Mouse (Mus musculus): ENCODE measurements around the gene Scin. TPM values are rescaled to one million over a fixed set of nuclear protein-coding genes. Genes with fewer than 3 reads are reported as not detected.

Gene Scin
- polyA plus RNA-seq, 1 experiment from 2014 or later = not detected

DNA sequence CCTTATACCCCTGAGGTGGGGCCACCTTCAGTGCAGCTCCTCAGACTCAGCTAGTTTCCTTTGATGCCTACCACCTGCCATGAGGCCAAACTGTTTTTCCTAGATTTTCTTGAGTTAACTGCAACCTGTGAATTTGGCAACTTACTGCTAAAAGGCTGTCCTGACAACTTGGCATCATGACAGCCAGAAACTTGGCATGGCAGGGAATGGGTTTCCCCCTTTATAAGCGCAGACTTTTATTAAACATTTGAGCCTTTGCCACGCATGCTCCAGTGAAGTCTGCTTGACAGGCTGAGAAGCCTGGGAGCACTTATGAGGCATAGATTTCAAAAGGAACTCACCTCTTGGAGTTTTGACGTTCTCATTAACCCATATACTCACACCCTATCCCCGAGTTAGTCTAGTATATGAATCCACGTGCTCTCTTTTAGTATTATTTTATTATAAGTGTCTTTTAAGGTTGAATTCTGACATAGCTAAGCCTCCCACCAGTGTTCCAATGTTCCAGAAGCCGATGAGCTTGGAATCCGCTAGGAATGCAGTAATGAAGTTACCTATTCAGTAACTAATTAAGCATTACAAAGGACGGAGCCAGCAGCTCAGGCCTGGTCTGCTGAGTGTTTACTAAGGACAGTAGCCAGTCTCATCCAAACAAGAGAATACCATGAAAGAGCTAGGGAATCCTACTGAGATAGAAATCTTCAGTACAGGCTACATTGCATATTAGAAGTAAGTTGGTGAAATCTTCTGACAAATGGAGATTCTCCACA lies 90.0 kb downstream of the Scin start:
- Histone ChIP-seq H3K4me1 (replicated peaks; ENCODE audit: control insufficient read depth, insufficient read depth, low read length) (no peaks in the 10 kb centered on the region), H3K36me3 (replicated peaks; ENCODE audit: control insufficient read depth, insufficient read depth) (no peaks in the 10 kb centered on the region), H3K4me2 (replicated peaks) (no peak overlapping the region), H3K4me3 (replicated peaks; ENCODE audit: low read length) (no peak overlapping the region), H3K9ac (no peak overlapping the region), H3K27ac (no peak overlapping the region), H3K27me3 (ENCODE audit: control insufficient read depth, insufficient read depth, low read length) (no peaks in the 10 kb centered on the region), H3K9me3 (ENCODE audit: control insufficient read depth, low read length) (no peaks in the 10 kb centered on the region)
- DNase-seq (ENCODE audit: low spot score) = peak; percentile 15
- ATAC-seq (ENCODE audit: low FRiP score) = no peak
- 79% methylated on average over 8 of the region's 8 CpGs for WGBS

DNA sequence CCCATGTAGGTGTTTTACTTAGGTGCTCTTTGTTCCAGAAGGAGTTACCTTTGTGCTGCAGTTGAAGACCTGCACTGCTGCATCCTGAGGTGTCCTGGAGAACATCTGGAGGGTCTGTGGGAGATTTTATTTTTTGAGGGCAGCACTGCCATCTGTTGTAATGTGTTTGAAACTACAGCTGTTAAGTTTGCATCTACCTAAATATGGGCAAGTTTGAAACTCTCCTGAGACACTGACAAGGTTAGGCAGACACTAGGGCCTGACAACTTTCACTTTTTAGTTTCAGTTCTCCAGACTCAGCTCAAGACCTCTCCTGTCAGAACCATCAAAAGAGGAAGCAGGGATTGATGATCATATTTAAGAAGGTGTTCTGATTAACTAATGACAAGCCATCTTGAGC lies 94.0 kb downstream of the Scin start:
- no peak overlapping the region for H3K4me2 ChIP-seq (replicated peaks)
- H3K27ac ChIP-seq = no peak overlapping the region
- peak; percentile 78 for DNase-seq (ENCODE audit: low spot score)
- no peaks in the 10 kb centered on the region for H3K27me3 ChIP-seq (ENCODE audit: control insufficient read depth, insufficient read depth, low read length)
- H3K9me3 ChIP-seq (ENCODE audit: control insufficient read depth, low read length) = no peaks in the 10 kb centered on the region
- H3K9ac ChIP-seq = no peak overlapping the region
- H3K4me1 ChIP-seq (replicated peaks; ENCODE audit: control insufficient read depth, insufficient read depth, low read length) = 0 out of 2 replicates have a peak, but pooled peaks cover 18% of the 10 kb centered on the region
- ATAC-seq (ENCODE audit: low FRiP score) = no peak
- H3K36me3 ChIP-seq (replicated peaks; ENCODE audit: control insufficient read depth, insufficient read depth) = no peaks in the 10 kb centered on the region
- H3K4me3 ChIP-seq (replicated peaks; ENCODE audit: low read length) = no peak overlapping the region

DNA sequence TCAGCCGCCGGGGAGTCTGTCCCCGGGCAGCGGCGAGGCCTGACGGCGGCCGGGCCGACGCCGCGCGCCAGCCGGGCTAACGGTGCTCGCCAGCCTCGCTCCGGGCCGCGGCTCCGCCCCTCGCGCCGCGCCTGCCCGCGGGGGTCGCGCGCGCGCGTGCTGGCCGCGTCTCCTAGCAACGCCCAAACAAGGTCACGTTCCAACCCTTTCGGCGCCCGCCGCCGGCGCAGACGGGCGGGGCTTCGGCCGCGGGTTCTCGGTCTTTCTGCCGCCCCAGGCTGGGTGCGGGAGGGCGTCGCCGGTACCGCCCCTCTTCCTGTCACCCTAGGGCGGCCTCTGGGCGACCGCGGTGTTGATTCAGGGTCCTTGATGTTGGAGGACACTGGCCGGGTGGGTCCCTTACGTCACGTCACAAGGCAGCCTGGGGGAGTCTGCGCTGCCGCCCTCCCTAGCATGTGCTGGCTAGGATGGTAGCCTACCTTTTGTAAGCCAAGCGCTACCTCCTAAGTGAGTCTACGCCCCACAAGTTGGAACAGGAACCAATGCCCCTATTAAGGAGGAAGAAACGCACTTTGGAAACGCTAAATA lies 96.1 kb downstream of the Scin start, which contains the start of gene Arl4a:
Arl4a (minus strand) TSS at position 150 of the 588 bp plus-strand sequence.
- Histone ChIP-seq H3K9ac (peak within 1 kb of the TSS; percentile 95), H3K9me3 (ENCODE audit: control insufficient read depth, low read length) (no peaks in the 10 kb centered on the region), H3K27me3 (ENCODE audit: control insufficient read depth, insufficient read depth, low read length) (no peaks in the 10 kb centered on the region), H3K27ac (peak within 1 kb of the TSS; percentile 97), H3K4me2 (replicated peaks) (peak within 1 kb of the TSS; percentile 82), H3K4me3 (replicated peaks; ENCODE audit: low read length) (peak within 1 kb of the TSS; percentile 98), H3K36me3 (replicated peaks; ENCODE audit: control insufficient read depth, insufficient read depth) (no peaks in the 10 kb centered on the region), H3K4me1 (replicated peaks; ENCODE audit: control insufficient read depth, insufficient read depth, low read length) (peaks cover 28% of the 10 kb centered on the region)
- DNase-seq (ENCODE audit: low spot score) (peak; percentile 88), ATAC-seq (ENCODE audit: low FRiP score) (peak; percentile 90)
- WGBS = under 1% methylated on average over 68 of the region's 68 CpGs

DNA sequence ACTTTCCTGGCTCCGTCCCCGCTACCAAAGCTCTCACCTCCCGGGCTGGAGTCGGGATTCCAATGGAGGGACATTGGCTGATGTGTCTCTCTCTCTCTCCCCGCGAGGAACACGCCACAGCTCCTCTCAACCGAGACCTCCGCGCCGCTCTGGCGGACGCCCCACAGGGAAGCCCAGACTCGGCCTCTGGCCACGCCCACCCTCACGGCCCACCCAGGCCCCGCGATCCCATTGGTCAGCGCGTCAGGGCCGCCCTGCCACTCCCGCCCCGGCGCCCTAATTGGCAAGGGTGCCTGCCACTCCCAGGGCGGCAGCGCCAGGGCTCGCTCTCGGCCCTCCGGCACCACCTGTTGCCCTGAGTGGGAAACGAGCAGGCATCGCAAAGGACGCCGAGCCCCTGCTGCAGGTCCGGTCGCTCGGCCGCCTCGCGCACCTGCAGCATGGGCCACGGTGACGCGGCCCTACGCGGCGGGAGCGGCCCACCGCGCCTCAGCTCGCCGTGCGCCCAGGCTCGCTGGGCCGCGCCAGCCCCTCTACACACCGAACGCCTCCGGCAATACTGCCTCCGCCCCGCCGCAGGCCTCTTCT lies 96.7 kb downstream of the Scin start:
- H3K27me3 ChIP-seq (ENCODE audit: control insufficient read depth, insufficient read depth, low read length) = no peaks in the 10 kb centered on the region
- peaks cover 28% of the 10 kb centered on the region for H3K4me1 ChIP-seq (replicated peaks; ENCODE audit: control insufficient read depth, insufficient read depth, low read length)
- peak overlapping the region; percentile 97 for H3K27ac ChIP-seq
- peak; percentile 94 for DNase-seq (ENCODE audit: low spot score)
- H3K4me2 ChIP-seq (replicated peaks) = peak overlapping the region; percentile 82
- H3K36me3 ChIP-seq (replicated peaks; ENCODE audit: control insufficient read depth, insufficient read depth) = no peaks in the 10 kb centered on the region
- peak; percentile 98 for ATAC-seq (ENCODE audit: low FRiP score)
- peak overlapping the region; percentile 95 for H3K9ac ChIP-seq
- H3K4me3 ChIP-seq (replicated peaks; ENCODE audit: low read length) = peak overlapping the region; percentile 98
- WGBS = under 1% methylated on average over 43 of the region's 60 CpGs
- H3K9me3 ChIP-seq (ENCODE audit: control insufficient read depth, low read length) = no peaks in the 10 kb centered on the region

DNA sequence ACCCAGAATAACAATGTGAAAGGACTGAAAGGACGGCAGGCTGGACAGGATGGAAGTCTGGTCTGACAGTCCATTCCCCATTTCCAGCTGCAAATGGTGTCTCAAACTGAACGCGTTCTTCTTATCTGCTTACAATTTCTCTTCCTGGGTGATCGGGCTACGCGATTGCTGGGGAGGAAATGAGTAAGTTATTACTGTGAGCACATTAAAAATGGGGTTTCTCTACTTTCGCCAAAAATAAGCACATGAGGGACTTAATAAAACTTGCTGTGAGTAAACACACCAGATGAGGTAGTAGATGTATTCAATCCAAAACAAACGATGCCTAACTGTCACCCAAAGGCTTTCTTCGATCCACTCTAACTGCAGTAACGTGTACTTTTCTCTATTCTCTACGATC lies 97.4 kb downstream of the Scin start:
- peaks cover 1% of the 10 kb centered on the region; the same call in 1 of the 2 replicates for H3K9me3 ChIP-seq (ENCODE audit: control insufficient read depth, low read length)
- WGBS = 5% methylated on average over 11 of the region's 11 CpGs
- H3K36me3 ChIP-seq (replicated peaks; ENCODE audit: control insufficient read depth, insufficient read depth) = peaks cover 1% of the 10 kb centered on the region; the same call in 1 of the 2 replicates
- H3K4me2 ChIP-seq (replicated peaks) = peak overlapping the region; percentile 82
- no peaks in the 10 kb centered on the region for H3K27me3 ChIP-seq (ENCODE audit: control insufficient read depth, insufficient read depth, low read length)
- H3K27ac ChIP-seq = peak overlapping the region; percentile 97
- H3K9ac ChIP-seq = peak overlapping the region; percentile 95
- ATAC-seq (ENCODE audit: low FRiP score) = no peak
- peaks cover 28% of the 10 kb centered on the region for H3K4me1 ChIP-seq (replicated peaks; ENCODE audit: control insufficient read depth, insufficient read depth, low read length)
- no peak for DNase-seq (ENCODE audit: low spot score)
- peak overlapping the region; percentile 98 for H3K4me3 ChIP-seq (replicated peaks; ENCODE audit: low read length)

DNA sequence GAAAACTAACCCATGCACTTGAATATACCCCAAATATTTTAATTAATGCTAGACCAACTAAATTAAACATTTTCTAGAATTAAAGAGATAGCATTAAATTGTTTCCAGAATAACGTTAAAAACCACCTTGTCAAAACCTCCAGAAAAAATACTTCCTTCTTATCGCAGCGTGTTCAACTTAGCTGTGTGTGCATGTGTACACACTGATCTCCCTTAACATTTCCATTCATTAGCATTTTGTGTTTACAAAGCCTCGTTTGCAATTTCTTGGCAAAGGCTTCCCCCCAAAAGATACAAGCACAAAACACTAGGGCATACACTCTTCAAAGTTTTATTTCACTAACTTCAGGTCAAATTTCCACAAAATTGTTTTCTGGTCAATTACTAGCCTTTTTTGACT lies 98.5 kb downstream of the Scin start:
- peak overlapping the region; percentile 95 for H3K9ac ChIP-seq
- H3K9me3 ChIP-seq (ENCODE audit: control insufficient read depth, low read length) = peaks cover 6% of the 10 kb centered on the region; the same call in 1 of the 2 replicates
- H3K4me2 ChIP-seq (replicated peaks) = peak overlapping the region; percentile 82
- no peaks in the 10 kb centered on the region for H3K27me3 ChIP-seq (ENCODE audit: control insufficient read depth, insufficient read depth, low read length)
- H3K4me1 ChIP-seq (replicated peaks; ENCODE audit: control insufficient read depth, insufficient read depth, low read length) = peaks cover 28% of the 10 kb centered on the region
- ATAC-seq (ENCODE audit: low FRiP score) = no peak
- H3K27ac ChIP-seq = peak overlapping the region; percentile 32; the same call in 1 of the 2 replicates
- peak; percentile 22 for DNase-seq (ENCODE audit: low spot score)
- WGBS = 53% methylated on average over 4 of the region's 4 CpGs
- peak overlapping the region; percentile 98 for H3K4me3 ChIP-seq (replicated peaks; ENCODE audit: low read length)
- peaks cover 5% of the 10 kb centered on the region; the same call in 1 of the 2 replicates for H3K36me3 ChIP-seq (replicated peaks; ENCODE audit: control insufficient read depth, insufficient read depth)

DNA sequence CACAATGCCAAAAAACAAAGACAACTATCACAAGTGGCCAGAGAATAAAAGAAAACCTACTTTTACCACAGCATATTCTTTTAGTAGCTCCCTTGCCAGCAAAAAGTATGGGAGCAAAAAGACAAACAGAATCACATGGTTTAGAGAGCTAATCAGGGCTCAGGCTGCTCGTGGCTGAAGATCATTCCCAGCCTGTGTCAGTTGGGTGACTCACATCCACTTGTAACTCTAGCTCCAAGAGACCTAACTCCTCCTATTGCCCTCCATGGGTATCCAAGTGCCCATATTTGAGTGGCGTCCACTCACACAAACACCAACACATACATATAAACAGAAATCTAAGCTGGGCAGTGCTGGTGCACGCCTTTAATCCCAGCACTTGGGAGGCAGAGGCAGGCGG lies 104.8 kb downstream of the Scin start:
- Histone ChIP-seq H3K36me3 (replicated peaks; ENCODE audit: control insufficient read depth, insufficient read depth) (peaks cover 5% of the 10 kb centered on the region; the same call in 1 of the 2 replicates), H3K4me1 (replicated peaks; ENCODE audit: control insufficient read depth, insufficient read depth, low read length) (peaks cover 3% of the 10 kb centered on the region), H3K4me3 (replicated peaks; ENCODE audit: low read length) (no peak overlapping the region), H3K9ac (no peak overlapping the region), H3K4me2 (replicated peaks) (no peak overlapping the region), H3K27ac (no peak overlapping the region), H3K27me3 (ENCODE audit: control insufficient read depth, insufficient read depth, low read length) (no peaks in the 10 kb centered on the region), H3K9me3 (ENCODE audit: control insufficient read depth, low read length) (peaks cover 6% of the 10 kb centered on the region; the same call in 1 of the 2 replicates)
- no peak for DNase-seq (ENCODE audit: low spot score)
- no peak for ATAC-seq (ENCODE audit: low FRiP score)
- WGBS = 91% methylated on average over 4 of the region's 4 CpGs

DNA sequence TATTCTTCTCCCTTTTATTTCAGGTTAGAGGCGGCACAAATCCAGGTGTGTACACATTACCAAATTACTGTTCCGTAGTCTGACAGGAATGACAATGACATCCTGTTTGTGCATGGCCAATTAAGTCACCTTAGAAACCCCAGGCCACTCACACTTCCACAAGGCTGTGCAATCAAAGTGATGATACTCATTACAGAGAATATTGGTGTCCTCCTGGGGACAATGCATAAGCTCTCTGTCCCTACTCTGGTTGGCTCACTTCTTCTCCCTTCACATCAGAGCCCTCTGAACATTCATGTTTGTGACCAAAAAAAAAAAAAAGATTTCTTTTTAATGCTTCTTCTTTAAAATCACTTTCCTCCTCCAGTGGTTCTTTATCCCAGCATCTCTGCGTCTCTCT lies 106.2 kb downstream of the Scin start:
- no peaks in the 10 kb centered on the region for H3K27me3 ChIP-seq (ENCODE audit: control insufficient read depth, insufficient read depth, low read length)
- no peaks in the 10 kb centered on the region for H3K4me1 ChIP-seq (replicated peaks; ENCODE audit: control insufficient read depth, insufficient read depth, low read length)
- ATAC-seq (ENCODE audit: low FRiP score) (no peak), DNase-seq (ENCODE audit: low spot score) (no peak)
- H3K9ac ChIP-seq = no peak overlapping the region
- H3K9me3 ChIP-seq (ENCODE audit: control insufficient read depth, low read length) = peaks cover 6% of the 10 kb centered on the region; the same call in 1 of the 2 replicates
- H3K27ac ChIP-seq = no peak overlapping the region
- 82% methylated on average over 3 of the region's 3 CpGs for WGBS
- peaks cover 5% of the 10 kb centered on the region; the same call in 1 of the 2 replicates for H3K36me3 ChIP-seq (replicated peaks; ENCODE audit: control insufficient read depth, insufficient read depth)
- no peak overlapping the region for H3K4me3 ChIP-seq (replicated peaks; ENCODE audit: low read length)
- no peak overlapping the region for H3K4me2 ChIP-seq (replicated peaks)

DNA sequence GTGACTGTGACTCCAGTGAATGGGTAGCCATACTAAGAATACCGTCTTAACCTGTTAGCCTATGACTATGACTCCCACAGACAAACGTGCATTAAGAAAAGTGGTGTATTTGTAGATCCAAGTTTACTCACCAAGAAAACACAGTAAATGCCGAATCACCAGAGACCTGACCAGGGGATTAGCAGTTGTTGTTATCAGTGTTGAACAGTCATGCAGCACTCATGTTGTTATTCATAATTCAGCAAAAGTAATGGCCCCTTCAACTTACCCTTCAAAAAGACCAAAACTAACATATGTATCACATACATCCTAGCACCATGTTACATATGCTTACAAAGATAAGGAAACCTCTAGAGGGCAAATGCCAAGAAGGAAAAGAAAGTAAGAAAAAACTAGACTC lies 106.6 kb downstream of the Scin start:
- Histone ChIP-seq H3K4me1 (replicated peaks; ENCODE audit: control insufficient read depth, insufficient read depth, low read length) (no peaks in the 10 kb centered on the region), H3K27ac (no peak overlapping the region), H3K4me2 (replicated peaks) (no peak overlapping the region), H3K9me3 (ENCODE audit: control insufficient read depth, low read length) (peaks cover 6% of the 10 kb centered on the region; the same call in 1 of the 2 replicates), H3K36me3 (replicated peaks; ENCODE audit: control insufficient read depth, insufficient read depth) (peaks cover 5% of the 10 kb centered on the region; the same call in 1 of the 2 replicates), H3K27me3 (ENCODE audit: control insufficient read depth, insufficient read depth, low read length) (no peaks in the 10 kb centered on the region), H3K9ac (no peak overlapping the region), H3K4me3 (replicated peaks; ENCODE audit: low read length) (no peak overlapping the region)
- ATAC-seq (ENCODE audit: low FRiP score) (no peak), DNase-seq (ENCODE audit: low spot score) (no peak)
- WGBS = 91% methylated on average over 3 of the region's 3 CpGs

Data from hindbrain, embryonic 14.5 days (tissue).